Comparison of ENCODE assay signal across 21 mouse cellular contexts in the genomic region with DNA sequence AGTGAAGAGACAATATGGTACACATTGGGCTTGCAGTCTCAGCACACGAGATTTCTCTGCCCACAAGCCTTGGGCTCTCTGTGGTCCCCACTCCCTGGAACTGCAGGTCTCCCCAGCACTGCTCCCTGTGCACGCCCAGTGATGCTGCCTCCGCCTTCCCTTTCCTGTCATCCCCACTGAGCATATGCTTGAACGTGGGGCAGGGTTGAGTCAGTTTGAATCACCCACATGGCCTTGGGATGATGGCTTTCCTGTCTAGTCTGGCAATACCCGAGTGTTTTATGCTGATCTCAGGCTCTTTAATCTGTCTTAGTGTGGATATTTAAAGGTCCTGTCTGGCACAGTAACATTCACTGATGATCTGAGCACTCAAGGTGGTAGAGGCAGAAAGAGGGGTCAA. TPM values are rescaled to one million over a fixed set of nuclear protein-coding genes. Genes with fewer than 3 reads are reported as not detected.
DNase-seq lines count a peak whose midpoint lies in the region.
"Had no signal": no experiment of that assay in that cellular context is flagged by ENCODE, and none has a peak within 500 bp of the region (broad histone marks: within the 10 kb centered on the region; RNA-seq: fewer than 3 reads in every experiment).

No protein-coding gene starts in this region.

- H3K27ac ChIP-seq in heart, embryonic 10.5 days, result no peak overlapping the region
- H3K27ac ChIP-seq in forebrain, embryonic 10.5 days, result no peak overlapping the region
- H3K27ac ChIP-seq: gastrocnemius, adult 2 months; heart, embryonic 13.5 days; hindbrain, embryonic 14.5 days; hindbrain, postnatal 0 days had no signal

- no peaks in the 10 kb centered on the region for H3K9me3 ChIP-seq in heart, embryonic 10.5 days
- H3K9me3 ChIP-seq in forebrain, embryonic 10.5 days, result no peaks in the 10 kb centered on the region
- H3K9me3 ChIP-seq: G1E; heart, embryonic 13.5 days had no signal

- no peaks in the 10 kb centered on the region for H3K27me3 ChIP-seq in heart, embryonic 10.5 days (ENCODE audit: insufficient read depth, poor library complexity, severe bottlenecking)
- peaks cover 14% of the 10 kb centered on the region for H3K27me3 ChIP-seq in forebrain, embryonic 10.5 days (ENCODE audit: poor library complexity, severe bottlenecking)

- H3K4me1 ChIP-seq in heart, embryonic 10.5 days, result peaks cover 13% of the 10 kb centered on the region
- H3K4me1 ChIP-seq in forebrain, embryonic 10.5 days, result peaks cover 11% of the 10 kb centered on the region

- no peaks in the 10 kb centered on the region for H3K36me3 ChIP-seq in heart, embryonic 10.5 days
- H3K36me3 ChIP-seq in forebrain, embryonic 10.5 days (replicated peaks), result no peaks in the 10 kb centered on the region
- H3K36me3 ChIP-seq: G1E; heart, embryonic 13.5 days had no signal

- WGBS in heart, embryonic 10.5 days, result 50% methylated on average over 5 of the region's 5 CpGs
- WGBS in forebrain, embryonic 10.5 days, result 75% methylated on average over 5 of the region's 5 CpGs

- peak; percentile 62 for DNase-seq in heart, embryonic 10.5 days (ENCODE audit: low spot score)
- DNase-seq in heart, adult 9 months (ENCODE audit: low spot score in 2 of 2), result no peak
- DNase-seq in 416B (ENCODE audit: low read depth), result peak; percentile 52
- peak; percentile 66 for DNase-seq in adrenal gland, postnatal 10 days
- peak; percentile 70 to 77 for DNase-seq in adrenal gland, postnatal 36 days
- no peak for DNase-seq in B cell, adult 2 months
- no peak for DNase-seq in forebrain, embryonic 10.5 days (ENCODE audit: extremely low spot score, low spot score)
- DNase-seq: cerebellum, adult 11-12 months; cerebellum, adult 8-10 months; cerebellum, postnatal 14 days; forebrain, postnatal 0 days; gastrocnemius, adult 2 months; gastrocnemius, postnatal 14 days; heart, adult 11 months; heart, postnatal 14 days; heart, postnatal 4 days; kidney, adult 2 months had no signal

- H3K4me3 ChIP-seq in heart, embryonic 10.5 days, result no peak overlapping the region
- no peak overlapping the region for H3K4me3 ChIP-seq in forebrain, embryonic 10.5 days
- H3K4me3 ChIP-seq: gastrocnemius, adult 2 months; heart, embryonic 13.5 days had no signal

RNA-seq across cellular contexts. Expression of gene Crebbp, which starts 51.6 kb away (rescaled TPM):
- polyA plus RNA-seq in heart, embryonic 10.5 days (2016; fragmentation: Nextera tagmentation; extraction: Ambion mirVana), result 19.9 and 26.9 TPM in 2 replicates
- 10 to 100 TPM; 46.5 to 54.6 TPM for total RNA-seq in adrenal gland, postnatal 10 days (2021)
- 10 to 100 TPM; 56.4 to 60.5 TPM for total RNA-seq in adrenal gland, postnatal 36 days (2021)
- 28.6 and 29.4 TPM in 2 replicates for polyA plus RNA-seq in forebrain, embryonic 10.5 days (2016; fragmentation: Nextera tagmentation; extraction: Ambion mirVana)

Comparison
In these comparisons a context has a peak if more than half of its experiments do, and no peak if none do; other contexts are left out.
1. DNase-seq: peak in heart, embryonic 10.5 days (single experiment), 416B (single experiment), adrenal gland, postnatal 10 days (single experiment) and adrenal gland, postnatal 36 days (2 of 2); none in heart, adult 9 months (0 of 2), B cell, adult 2 months (0 of 2) and forebrain, embryonic 10.5 days (single experiment).